Mouse (Mus musculus): ENCODE measurements around the gene Lrrfip2.

Gene Lrrfip2

DNA sequence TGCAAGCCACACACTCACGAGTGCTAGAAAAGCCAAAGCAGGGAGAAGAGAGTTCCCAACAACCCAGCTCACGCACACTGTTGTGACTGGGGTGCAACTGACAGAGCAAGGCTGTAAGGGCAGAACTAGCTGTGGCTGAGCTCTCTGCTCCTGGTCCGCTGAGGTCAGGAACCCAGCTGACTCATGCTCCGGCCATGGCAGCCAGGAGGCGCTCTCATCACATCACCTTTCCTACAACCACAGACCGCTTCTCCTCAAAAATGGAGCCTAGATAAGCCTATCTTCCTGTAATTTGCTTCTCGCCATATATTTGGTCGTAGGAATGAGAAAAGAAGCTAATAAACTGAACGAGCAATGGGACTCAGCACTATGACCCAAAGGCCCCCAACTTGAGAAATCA lies 117.3 kb downstream of the Lrrfip2 start:
- no peak for DNase-seq

DNA sequence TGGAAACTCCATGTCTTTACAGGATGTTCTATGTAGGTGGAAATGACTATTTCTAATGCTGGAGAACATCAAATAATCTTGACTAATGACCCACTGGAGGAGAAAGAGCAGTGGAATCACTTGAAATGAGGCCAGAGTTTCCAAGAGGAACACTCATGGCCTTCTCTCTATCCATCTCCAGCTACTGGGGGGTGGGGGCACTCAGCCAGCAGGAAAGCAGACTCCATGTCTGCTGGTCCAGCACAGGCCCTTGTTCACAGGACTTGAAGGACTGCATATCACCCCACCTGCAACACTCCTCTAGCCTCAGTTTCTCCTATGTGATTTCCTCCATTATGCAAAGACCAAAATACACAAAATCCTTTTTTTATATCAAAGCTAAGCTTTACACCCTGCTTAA lies 120.3 kb downstream of the Lrrfip2 start:
- no peak for DNase-seq

DNA sequence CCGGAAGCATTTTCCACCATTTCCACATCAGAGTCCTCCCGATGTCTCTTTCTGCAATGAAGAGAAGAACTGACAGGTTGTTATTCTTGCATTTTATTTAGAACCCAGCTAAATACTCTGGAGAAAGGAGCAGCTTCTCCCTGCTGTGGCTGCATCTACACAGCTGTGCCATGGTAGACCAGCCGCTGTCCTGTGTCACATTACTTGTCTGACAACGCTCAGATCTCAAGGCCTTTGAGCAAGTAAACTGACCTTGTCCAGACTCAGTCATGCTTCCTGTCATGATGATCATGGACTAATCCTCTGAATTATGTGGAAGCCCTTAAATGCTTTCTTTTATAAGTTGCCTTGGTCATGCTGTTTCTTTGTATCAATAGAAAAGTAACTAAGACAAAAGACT lies 122.4 kb downstream of the Lrrfip2 start:
- no peak for DNase-seq

DNA sequence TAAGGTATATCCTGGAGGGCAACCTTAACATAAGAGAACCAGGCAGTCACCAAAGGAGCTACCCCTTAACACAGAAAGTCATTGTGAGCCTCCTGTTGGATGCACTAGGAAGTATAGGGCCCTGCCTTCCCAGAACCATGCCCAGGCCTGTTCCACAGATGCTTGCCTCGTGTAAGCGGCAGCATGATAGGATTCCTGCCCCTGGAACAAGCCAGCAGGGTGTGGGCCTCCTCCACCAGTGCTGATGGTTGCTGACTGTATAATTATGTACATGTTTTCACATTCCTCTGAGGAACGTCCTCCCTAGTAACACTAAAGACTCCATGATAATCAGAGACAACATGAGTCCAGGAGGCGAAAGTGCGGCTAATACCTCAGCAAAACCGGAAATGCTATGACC lies 126.0 kb downstream of the Lrrfip2 start:
- DNase-seq: no peak

DNA sequence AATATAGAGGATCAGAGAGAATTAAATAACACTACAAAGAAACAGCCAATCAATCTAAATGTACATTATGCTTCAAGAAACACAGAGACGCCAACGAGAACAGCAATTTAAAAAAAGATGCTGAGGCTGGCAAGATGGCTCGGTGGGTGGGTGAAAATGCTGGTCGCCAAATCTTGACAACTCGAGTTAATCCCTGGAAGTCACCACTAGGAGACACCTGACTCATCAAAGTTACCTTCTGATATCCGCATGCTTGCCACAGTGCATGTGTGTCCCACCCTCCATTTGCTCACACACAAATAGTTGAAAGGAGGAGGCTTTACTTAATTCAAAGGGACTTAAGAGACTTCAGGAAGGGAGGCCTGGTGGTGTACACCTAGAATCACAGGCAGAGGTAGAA lies 128.2 kb downstream of the Lrrfip2 start:
- DNase-seq: no peak

DNA sequence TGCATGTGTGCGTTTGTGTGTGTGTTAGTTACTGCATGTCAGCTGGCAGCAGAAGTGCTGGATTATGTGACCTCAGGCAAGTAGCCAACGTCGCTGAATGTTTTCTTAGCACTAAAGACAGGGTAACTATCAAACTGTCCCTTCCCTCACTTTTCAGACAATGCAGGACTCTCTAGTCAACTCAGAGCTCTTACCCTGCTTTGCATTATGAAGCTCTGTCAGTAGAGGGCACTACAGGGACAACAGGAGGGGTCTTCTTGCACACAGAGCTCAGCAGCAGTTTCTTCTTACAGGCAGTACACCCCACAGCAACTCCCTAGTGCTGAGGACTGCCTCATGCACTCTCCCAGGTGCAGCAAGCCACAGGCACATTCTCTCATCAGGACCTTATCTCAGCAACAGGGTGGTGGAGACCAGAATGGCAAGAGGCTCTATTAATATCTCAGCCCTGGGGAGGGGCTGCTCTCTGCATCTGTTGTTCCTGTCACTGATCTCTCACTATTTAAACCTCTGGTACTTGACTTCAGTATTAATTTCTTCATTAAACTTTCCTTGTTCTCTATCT lies 130.4 kb downstream of the Lrrfip2 start:
- peak; percentile 46 for DNase-seq

DNA sequence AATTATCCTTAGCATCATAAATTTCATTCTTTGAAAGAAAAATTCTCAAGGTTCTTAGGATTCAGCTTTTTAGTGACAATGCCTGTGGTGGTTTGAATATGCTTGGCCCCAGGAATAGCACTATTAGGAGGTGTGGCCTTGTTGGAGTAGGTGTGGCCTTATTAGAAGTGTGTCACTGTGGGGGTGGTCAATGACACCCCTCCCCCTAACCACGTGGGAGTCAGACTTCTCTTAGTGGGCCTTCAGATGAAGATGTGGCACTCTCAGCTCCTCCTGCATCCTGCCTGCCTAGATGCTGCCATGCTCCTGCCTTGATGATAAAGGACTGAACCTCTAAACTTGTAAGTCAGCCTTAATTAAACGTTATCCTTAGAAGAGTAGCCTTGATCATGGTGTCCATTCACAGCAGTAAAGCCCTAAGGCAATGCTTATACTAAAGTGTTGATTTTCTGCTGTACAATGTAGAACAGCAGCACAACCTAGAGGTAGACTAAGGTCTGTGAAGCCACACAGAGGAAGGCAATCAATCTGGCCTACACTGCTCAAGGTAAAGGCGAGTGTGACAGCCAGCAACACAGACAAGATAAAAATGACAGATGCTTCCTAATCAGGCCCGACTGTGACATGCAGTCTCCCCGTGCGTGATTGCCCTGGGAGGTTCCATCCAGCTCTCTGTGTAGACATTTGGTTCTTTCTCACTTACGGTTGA lies 134.9 kb downstream of the Lrrfip2 start:
- DNase-seq: no peak

DNA sequence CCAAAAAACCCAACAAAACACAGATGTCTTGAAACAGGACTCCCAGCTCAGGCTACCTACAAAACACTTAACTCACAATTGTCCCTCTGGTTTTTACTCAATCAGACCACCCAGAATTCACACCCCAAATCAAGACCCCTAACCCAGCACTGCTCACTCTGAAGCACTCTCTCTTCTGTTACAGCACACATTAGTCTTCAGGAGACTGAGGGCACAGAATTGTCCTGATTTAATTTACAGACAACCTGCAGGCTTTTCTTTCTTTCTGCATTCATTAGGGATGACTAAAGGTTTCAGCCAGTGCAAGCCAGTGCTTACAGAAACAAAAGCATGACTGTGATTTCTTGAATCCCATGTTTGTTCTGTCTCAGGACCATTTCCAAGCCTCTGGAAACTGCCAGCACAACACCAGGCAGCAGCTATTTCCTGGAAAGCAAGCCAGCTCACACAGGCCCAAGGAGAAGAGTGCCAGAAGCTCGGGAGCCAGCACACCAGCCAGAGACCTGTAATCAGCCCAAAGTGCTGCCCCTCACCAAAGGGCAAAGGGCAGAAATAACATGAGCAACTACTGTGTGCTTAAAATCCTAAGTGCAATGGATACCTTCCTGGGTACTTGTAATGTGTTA lies 143.1 kb downstream of the Lrrfip2 start:
- no peak for DNase-seq

DNA sequence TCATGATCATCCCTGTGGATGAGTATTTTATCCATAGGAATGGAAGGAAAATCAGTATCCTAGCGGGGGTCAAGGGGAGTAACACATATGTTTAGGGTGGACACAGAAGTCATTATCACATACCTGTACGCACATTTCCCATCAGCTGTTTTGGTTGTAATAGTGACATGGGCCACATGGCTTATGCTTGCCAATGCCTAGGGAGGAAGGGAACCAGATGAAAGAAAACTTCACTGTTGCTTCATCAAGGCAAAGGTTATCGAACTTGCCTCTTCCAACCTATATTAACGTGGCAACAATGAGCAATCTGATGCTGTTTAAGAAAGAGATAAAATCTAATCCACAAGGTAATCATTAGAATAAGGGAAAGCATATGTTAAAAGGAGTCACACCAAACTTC lies 144.0 kb downstream of the Lrrfip2 start:
- no peak for DNase-seq

DNA sequence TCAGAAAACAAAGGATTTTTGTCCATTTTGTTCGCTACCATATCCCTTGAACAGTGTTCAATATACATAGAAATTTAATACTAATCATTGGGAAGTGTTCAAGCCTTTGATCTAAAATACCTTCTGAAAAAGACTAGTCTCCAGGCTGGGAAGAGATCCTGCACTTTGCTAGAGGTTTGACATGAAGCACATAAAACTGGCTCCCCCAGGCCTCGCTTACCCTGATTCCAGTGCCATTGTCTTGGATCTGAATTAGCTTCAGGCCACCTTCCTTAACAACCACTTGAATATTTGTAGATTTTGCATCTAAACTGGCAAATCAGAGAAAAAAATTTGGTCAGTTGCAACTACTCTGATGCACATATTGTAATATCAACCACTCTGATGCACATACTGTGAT lies 150.6 kb downstream of the Lrrfip2 start:
- DNase-seq: no peak

DNA sequence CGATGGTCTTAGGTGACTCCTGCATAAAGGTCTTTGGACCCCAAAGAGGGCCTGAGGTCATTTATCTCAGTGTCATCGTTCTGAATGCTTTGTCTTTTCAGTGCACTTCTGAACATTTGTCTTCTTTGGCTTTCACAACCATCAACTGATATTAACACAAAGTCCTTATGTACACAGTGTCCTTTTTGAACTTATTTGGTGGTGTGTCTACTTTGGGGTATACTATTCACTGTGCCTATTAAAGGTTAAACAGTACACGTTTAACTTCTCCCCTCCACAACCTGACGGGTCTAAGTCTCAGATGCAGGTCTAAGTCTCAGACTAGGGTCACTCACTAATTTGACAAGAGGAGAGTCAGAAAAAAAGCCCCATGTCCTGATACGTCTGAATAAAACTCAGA lies 153.2 kb downstream of the Lrrfip2 start:
- no peak for DNase-seq

DNA sequence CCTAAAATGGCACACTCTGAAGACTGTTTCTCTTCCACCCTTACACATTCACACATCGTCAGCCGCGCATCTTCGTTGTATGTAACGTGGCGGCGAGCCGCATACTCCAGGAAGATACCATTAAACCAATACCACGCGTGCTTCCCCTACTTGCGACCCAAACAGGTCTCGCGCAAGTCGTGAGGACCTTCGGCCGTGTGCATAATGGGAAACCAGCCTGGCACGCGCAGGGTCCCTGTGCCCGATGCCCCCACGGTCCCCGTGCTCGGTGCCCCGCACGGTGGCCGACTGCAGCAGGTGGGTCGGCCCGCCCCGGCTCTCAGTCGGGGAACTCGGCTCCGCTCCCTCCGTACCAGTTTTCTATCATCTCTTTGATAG lies 153.7 kb downstream of the Lrrfip2 start:
- DNase-seq: no peak

DNA sequence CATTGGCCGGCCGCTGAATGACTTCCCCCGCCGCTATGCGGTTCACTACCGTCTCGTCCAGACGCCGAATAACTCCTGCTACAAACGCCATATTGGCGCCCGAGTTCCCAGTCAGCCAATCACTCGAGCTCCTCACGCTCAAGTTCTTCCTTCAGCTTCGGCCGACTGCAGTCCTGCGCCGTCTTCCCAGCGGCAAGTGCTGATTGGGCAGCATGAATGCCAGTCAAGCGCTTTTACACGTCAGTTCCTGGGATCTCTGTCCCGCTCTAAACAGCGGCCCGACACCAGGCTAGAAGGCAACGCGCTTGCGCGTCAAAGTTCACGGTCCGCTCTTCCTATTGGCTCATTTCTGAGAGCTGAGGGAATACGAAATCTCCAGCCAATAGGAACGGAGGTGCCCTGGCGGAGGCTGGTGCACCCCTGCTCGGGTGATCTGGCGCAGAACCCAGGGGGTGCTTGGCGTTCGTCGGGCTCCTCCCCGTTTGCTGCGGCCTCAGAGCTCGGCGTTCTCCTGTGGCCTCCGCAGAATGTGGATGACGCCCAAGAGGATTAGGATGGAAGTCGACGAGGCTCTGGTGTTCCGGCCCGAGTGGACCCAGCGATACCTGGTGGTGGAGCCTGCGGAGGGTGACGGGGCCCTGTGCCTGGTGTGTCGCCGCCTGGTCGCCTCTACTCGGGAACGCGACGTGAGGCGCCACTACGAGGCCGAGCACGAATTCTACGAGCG lies 154.2 kb downstream of the Lrrfip2 start, which contains the start of the genes Mlh1 and Epm2aip1:
Gene Mlh1 (minus strand): TSS at position 358 of the 727 bp plus-strand sequence.
Gene Epm2aip1 (plus strand): TSS at position 496 of the 727 bp plus-strand sequence.
- peak; percentile 98 for DNase-seq

DNA sequence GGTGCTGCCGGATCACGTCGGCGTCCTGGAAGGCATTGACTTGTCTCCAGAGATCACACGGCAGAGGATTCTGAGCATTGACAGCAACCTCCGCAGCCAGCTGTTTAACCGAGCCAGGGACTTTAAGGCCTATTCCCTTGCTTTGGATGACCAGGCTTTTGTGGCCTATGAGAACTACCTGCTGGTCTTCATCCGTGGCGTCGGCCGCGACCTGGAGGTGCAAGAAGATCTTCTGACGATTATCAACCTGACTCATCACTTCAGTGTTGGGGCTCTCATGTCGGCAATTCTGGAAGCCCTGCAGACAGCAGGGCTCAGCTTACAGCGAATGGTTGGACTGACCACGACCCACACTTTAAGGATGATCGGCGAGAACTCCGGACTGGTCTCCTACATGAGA lies 155.0 kb downstream of the Lrrfip2 start:
- no peak for DNase-seq

DNA sequence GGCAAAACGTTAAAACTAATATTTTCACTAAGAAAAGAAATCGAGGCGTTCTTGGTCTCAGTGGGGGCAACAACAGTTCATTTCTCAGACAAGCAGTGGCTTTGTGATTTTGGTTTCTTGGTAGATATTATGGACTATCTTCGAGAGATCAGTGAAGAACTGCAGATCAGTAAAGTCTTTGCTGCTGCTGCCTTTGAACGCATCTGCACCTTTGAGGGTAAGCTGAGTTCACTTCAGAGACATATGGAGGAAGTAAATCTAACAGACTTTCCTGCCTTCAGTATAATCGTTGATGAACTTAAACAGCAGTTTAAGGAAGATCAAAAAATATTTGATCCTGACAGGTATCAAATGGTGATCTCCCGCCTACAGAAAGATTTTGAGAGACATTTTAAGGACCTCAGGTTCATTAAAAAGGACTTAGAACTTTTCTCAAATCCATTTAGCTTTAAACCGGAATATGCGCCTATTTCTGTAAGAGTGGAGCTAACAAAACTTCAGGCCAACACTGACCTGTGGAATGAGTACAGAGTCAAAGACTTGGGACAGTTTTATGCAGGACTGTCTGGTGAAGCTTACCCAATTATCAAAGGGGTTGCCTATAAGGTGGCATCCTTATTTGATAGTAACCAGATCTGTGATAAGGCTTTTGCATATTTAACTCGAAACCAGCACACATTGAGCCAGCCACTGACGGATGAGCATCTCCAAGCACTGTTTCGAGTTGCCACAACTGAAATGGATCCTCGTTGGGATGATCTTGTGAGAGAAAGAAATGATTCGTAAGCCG lies 155.8 kb downstream of the Lrrfip2 start:
- peak; percentile 38 for DNase-seq

DNA sequence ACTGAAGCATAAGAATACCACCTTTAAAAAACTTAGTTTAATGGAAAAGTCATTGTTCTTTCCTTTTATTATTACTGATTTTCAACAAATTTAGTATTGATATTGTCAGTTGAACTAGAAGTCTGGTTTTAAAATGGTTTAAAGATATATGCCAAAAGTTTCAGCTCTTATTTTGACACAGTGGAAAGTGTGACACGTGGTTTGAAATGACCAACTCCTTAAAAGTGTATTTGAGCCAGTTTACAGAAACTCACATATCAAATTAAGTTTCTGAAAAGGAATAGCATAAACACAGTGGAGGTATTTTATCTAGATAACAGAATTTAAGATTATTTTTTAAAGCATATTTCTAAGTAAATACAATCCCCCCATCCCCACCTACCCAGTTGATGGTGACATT lies 156.6 kb downstream of the Lrrfip2 start:
- no peak for DNase-seq

DNA sequence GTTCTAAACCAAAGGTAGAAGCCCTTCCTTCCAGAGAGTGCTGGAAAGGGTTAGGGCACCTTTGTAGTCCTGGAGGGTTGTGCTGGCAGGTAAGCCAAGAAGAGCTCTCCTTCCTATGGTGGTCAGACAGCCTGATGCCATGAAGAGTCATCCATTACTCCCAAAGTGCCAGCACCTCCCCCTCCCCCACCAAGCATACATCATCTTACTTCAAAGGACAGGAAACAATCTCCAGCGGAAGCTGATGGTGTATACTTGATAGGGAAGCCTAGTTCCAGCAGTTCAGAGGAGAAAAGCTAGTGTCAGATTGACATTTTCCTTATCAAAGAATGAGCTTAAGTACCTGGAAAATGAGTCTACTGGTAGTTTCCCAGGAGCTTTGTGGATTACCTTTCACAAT lies 157.8 kb downstream of the Lrrfip2 start:
- DNase-seq: peak; percentile 48

Measured in thymus, postnatal 14 days (tissue).